8 mouse cellular contexts compared by ENCODE assay signal in the genomic region with DNA sequence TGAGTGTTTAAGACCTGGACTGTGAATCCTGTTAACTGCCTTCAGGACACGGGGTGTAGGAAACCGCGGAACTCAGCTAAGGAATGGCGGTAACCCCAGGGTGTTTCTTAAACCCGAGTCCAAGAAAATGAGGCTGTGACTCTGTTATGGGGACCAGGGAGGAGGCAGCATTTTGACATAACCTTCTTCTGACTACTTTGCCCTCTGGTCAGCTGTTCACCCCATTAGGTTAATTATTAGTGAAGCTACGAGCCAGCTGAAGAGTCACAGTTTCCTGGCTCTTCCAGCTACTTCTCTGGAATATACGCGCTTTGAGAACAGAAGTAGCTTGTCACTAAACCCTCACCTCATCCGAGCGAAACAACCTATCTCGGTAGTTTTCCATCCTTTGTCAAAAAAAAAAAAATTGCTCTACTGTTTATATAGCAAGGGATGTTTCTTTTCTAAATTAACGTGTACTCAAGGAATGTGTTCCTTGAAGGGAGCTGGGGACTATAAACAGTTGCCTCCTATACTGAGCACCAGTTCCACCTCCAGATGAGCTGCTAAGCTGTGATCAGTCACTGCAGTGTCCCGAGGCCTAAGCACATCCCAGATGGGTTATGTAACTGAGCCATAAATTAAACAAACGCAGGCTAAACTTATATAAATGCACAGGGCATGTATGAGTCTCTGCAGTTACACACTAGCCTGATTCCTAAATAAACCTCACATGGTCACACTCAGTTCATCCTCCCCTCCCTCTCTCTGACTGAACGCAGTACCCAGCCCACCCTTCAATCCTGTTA. TPM values are rescaled to one million over a fixed set of nuclear protein-coding genes. Genes with fewer than 3 reads are reported as not detected.
DNase-seq lines count a peak whose midpoint lies in the region; ATAC-seq and TF ChIP-seq lines count a peak whose summit lies in the region.

No protein-coding gene starts in this region.

- H3K27me3 ChIP-seq in Patski, result no peaks in the 10 kb centered on the region
- no peaks in the 10 kb centered on the region for H3K27me3 ChIP-seq in hindbrain, postnatal 0 days (ENCODE audit: insufficient read depth, low read length)
- 0 out of 2 replicates have a peak, but pooled peaks cover 8% of the 10 kb centered on the region for H3K27me3 ChIP-seq in liver, embryonic 12.5 days (replicated peaks)

- DNase-seq in gastrocnemius, adult 2 months, result no peak
- no peak for DNase-seq in gastrocnemius, adult 18-20 months (ENCODE audit: low spot score)
- peak; percentile 79 for DNase-seq in Patski (ENCODE audit: low read depth, low spot score)
- no peak for DNase-seq in hindbrain, postnatal 0 days (ENCODE audit: low spot score)
- DNase-seq in thymus, postnatal 4 days, result no peak
- DNase-seq in layer of hippocampus, adult 8-10 months (ENCODE audit: low spot score in 2 of 2), result no peak
- no peak for DNase-seq in adrenal gland, adult (ENCODE audit: inconsistent age in 2 of 2, low spot score in 1 of 2)

- in situ Hi-C loops in Patski (cut with MboI; ENCODE audit: low pct_unique_long_range_greater_than_20kb), result no loop called here

- ATAC-seq in Patski, result peak; percentile 52
- no peak for ATAC-seq in hindbrain, postnatal 0 days
- ATAC-seq in liver, embryonic 12.5 days, result no peak

- CTCF ChIA-PET in Patski (lab: Charles Lee), result interaction anchor here (0.8 to 1.5 kb wide), 9 partner anchors 13 to 134 kb away, joined by 3 to 6 read pairs (median 4); a partner anchor contains a TSS

- no peaks in the 10 kb centered on the region for H3K9me3 ChIP-seq in hindbrain, postnatal 0 days (ENCODE audit: low read length)
- H3K9me3 ChIP-seq in liver, embryonic 12.5 days (replicated peaks), result no peaks in the 10 kb centered on the region

- 49% methylated on average over 15 of the region's 15 CpGs for WGBS in hindbrain, postnatal 0 days
- 57% methylated on average over 15 of the region's 15 CpGs for WGBS in liver, embryonic 12.5 days (ENCODE audit: insufficient replicate concordance)

- H3K4me2 ChIP-seq in hindbrain, postnatal 0 days (ENCODE audit: low read depth, low read length), result peak overlapping the region; percentile 43
- H3K4me2 ChIP-seq in liver, embryonic 12.5 days, result peak overlapping the region; percentile 36

- no peaks in the 10 kb centered on the region for H3K36me3 ChIP-seq in hindbrain, postnatal 0 days (ENCODE audit: insufficient read depth, low read length)
- no peaks in the 10 kb centered on the region for H3K36me3 ChIP-seq in liver, embryonic 12.5 days

- POLR2A ChIA-PET in Patski (lab: Charles Lee), result interaction anchor here (0.6 to 1.8 kb wide), 4 partner anchors 35 to 90 kb away, joined by 3 to 4 read pairs (median 4); no protein-coding TSS in a partner anchor

- intact Hi-C loops in gastrocnemius, adult 2 months (cut with DNase I), result no loop called here

- no peak overlapping the region for H3K9ac ChIP-seq in hindbrain, postnatal 0 days (replicated peaks; ENCODE audit: low read length)
- H3K9ac ChIP-seq in liver, embryonic 12.5 days, result no peak overlapping the region

- peak overlapping the region; percentile 53 for H3K4me3 ChIP-seq in gastrocnemius, adult 2 months
- H3K4me3 ChIP-seq in hindbrain, postnatal 0 days (ENCODE audit: low read length), result 0 out of 2 replicates have a peak overlapping the region, but pooled peaks have one; percentile 0
- no peak overlapping the region for H3K4me3 ChIP-seq in liver, embryonic 12.5 days

- TF ChIP-seq CTCF in gastrocnemius, adult 2 months (IDR thresholded peaks at IDR 0.05), result no peak
- no peak for TF ChIP-seq CTCF in Patski (IDR thresholded peaks at IDR 0.05)
- TF ChIP-seq CTCF in hindbrain, postnatal 0 days (IDR thresholded peaks at IDR 0.05; ENCODE audit: low read depth), result no peak

- H3K27ac ChIP-seq in gastrocnemius, adult 2 months, result peak overlapping the region; percentile 82
- no peak overlapping the region for H3K27ac ChIP-seq in hindbrain, postnatal 0 days
- peak overlapping the region; percentile 27; the same call in 1 of the 2 replicates for H3K27ac ChIP-seq in liver, embryonic 12.5 days

- peaks cover 8% of the 10 kb centered on the region; the same call in 1 of the 2 replicates for H3K4me1 ChIP-seq in hindbrain, postnatal 0 days (ENCODE audit: insufficient read depth, low read length)
- peaks cover 19% of the 10 kb centered on the region for H3K4me1 ChIP-seq in liver, embryonic 12.5 days

RNA-seq across cellular contexts. Expression of a gene that starts 39.4 kb away (rescaled TPM):
- 10 to 100 TPM; 38.5 to 56.1 TPM for total RNA-seq in gastrocnemius, adult 2 months (2021)
- total RNA-seq in gastrocnemius, adult 18-20 months (2021), result 10 to 100 TPM; 36.0 to 65.7 TPM
- polyA plus RNA-seq in Patski (2021), result 105 TPM
- total RNA-seq in hindbrain, postnatal 0 days (2014; rRNA removed), result 71.7 and 110 TPM in 2 replicates
- 43.0 and 44.7 TPM in 2 replicates for polyA plus RNA-seq in hindbrain, postnatal 0 days (2015; fragmentation: Nextera tagmentation; extraction: Ambion mirVana)
- 6.1 and 7.8 TPM in 2 replicates for polyA plus RNA-seq in liver, embryonic 12.5 days (2016; fragmentation: Nextera tagmentation; extraction: Ambion mirVana)
- 10 to 100 TPM; 80.6 to 97.1 (median 86.4) TPM for total RNA-seq in layer of hippocampus, adult 8-10 months (2022)
